Mouse (Mus musculus): Measurements from ENCODE around the gene Slc25a26. TPM values are rescaled to one million over a fixed set of nuclear protein-coding genes. Genes with fewer than 3 reads are reported as not detected.
A peak's percentile ranks its signal among the peaks of the same experiment; 100 is the strongest.

Gene Slc25a26
- polyA plus RNA-seq, 1 experiment from 2014 or later, result 7.1 TPM

DNA sequence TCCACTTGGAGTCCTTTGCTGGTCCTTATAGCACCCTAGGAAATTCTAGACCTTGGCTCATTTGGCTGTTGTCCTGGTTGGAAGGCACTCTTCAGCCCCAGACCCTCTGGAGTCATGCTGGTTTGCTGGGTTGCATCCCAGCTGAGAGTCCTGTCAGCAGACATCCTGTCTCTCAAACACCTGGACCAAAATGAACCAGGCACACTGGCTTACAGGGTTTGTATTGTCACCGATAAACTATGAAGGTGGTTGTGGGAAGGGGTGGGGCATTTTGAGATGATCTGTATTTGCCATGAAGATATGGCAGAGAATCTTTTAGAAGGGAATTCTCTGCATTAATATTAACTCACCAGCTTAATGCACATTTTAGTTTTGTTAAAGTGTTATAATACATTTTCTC, 60.8 kb downstream of the Slc25a26 start:
- Histone ChIP-seq H3K27me3 (no peaks in the 10 kb centered on the region), H3K27ac (no peak overlapping the region), H3K4me1 (replicated peaks) (no peaks in the 10 kb centered on the region), H3K4me3 (replicated peaks) (no peak overlapping the region), H3K4me2 (replicated peaks) (no peak overlapping the region), H3K36me3 (no peaks in the 10 kb centered on the region), H3K9ac (replicated peaks) (no peak overlapping the region), H3K9me3 (no peaks in the 10 kb centered on the region)
- 96% methylated on average over 1 of the region's 1 CpGs for WGBS
- no peak for ATAC-seq

DNA sequence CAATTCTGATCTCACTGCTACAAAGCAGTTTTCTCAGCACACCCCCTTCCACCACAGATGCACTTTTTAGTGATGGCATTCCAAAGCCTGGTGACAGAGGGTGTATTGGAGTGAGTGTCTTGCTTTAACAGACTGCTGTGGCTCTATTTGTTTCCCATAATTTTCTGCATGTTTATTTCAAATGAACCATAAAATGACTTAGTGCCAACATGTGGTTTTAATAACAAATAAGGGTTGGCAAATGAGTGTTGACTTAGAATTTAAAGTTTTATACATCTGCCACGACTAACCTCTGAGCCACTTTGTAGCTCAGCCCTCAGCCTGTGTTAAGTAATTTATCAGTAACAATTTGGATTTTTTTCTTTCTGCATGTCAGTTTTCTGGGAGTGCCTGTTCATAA, 61.2 kb downstream of the Slc25a26 start:
- ATAC-seq, result no peak
- WGBS, result 87% methylated on average over 1 of the region's 1 CpGs

DNA sequence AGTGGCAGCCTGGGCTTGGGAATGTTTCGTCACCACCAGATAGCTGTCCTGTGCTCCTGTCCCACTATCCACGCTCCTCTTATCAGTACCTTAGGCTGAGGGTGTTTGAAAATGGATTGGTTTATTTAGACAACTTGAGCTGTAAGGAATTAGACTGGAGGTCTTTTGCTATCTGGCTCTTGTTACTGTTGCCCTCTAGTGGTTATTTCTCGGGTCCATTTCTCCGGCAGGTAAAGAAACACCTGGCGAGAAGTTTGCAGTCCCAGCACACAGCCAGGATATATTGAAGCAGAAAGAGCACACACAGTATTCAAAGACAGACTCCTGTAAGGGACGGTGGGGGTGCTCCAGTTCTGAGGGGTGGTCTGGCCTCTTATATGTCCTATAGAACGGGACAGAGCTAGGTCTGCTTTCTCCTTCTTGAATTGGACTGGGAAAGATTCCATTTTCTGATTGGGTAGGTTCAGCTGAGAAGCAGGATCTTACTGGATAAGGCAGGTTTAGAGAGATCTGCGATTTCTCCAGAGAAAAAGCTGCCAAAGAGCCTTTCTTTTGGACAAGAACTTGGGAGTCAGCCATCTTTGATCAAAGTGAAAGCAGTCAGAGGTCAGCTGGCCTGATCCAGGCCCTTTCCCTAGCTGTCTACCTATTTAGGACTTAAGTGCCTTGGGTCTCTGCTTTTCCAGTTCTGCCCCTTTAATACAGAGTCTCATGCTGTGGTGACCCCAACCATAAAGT, 63.2 kb downstream of the Slc25a26 start:
- Histone ChIP-seq H3K9ac (replicated peaks) (no peak overlapping the region), H3K27me3 (no peaks in the 10 kb centered on the region), H3K36me3 (no peaks in the 10 kb centered on the region), H3K27ac (no peak overlapping the region), H3K4me3 (replicated peaks) (no peak overlapping the region), H3K9me3 (no peaks in the 10 kb centered on the region), H3K4me2 (replicated peaks) (no peak overlapping the region), H3K4me1 (replicated peaks) (no peaks in the 10 kb centered on the region)
- no peak for ATAC-seq
- WGBS, result 60% methylated on average over 8 of the region's 8 CpGs

More for the DNA sequence above, 61.2 kb downstream of the Slc25a26 start:
- no peaks in the 10 kb centered on the region for H3K4me1 ChIP-seq (replicated peaks)
- H3K36me3 ChIP-seq, result no peaks in the 10 kb centered on the region
- no peak overlapping the region for H3K27ac ChIP-seq
- H3K9ac ChIP-seq (replicated peaks), result no peak overlapping the region
- no peak overlapping the region for H3K4me3 ChIP-seq (replicated peaks)
- H3K27me3 ChIP-seq, result no peaks in the 10 kb centered on the region
- H3K9me3 ChIP-seq, result no peaks in the 10 kb centered on the region
- H3K4me2 ChIP-seq (replicated peaks), result no peak overlapping the region

DNA sequence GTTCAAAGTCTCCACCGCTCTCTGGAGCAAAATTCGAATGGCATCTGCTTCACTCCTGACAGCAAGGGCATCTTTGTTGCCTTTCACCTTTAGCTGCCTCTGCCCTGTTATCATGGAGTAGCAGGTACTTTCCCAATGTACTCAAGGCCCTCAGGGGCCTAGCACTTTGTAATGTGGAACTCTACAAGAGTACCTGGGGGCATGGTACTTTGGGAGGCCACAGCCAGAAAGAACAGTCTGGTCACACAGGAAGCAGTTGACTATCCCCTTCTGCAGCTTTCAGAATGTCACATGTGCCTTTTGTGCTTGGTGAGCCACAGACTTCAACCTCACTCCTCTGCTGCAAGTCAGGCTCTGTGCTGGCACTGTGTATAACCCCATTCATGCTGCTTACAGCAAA, 65.6 kb downstream of the Slc25a26 start:
- 97% methylated on average over 2 of the region's 2 CpGs for WGBS
- H3K4me3 ChIP-seq (replicated peaks), result no peak overlapping the region
- H3K9ac ChIP-seq (replicated peaks), result no peak overlapping the region
- H3K4me1 ChIP-seq (replicated peaks), result no peaks in the 10 kb centered on the region
- no peaks in the 10 kb centered on the region for H3K36me3 ChIP-seq
- no peak for ATAC-seq
- H3K27ac ChIP-seq, result no peak overlapping the region
- H3K9me3 ChIP-seq, result no peaks in the 10 kb centered on the region
- H3K4me2 ChIP-seq (replicated peaks), result no peak overlapping the region
- no peaks in the 10 kb centered on the region for H3K27me3 ChIP-seq

DNA sequence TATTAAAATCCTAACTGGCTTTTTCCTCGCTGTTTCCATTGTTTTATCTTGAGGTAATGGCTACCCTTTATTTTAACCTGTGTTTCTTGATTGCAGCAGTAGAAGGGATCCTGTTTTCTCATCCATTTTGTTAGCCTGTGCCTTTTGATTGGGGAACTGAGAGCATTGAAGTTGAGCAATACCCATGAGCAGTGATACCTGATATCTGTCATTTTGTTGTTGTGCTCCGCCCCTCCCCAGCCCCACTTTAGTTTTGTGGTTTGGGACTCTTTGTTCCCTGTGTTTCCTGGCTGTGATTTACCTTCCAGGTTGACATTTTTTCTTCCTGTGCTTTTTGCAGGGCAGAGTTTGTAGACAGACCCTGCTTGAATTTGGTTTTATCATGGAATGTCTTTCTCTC, 67.9 kb downstream of the Slc25a26 start:
- Histone ChIP-seq H3K4me3 (replicated peaks) (no peak overlapping the region), H3K4me2 (replicated peaks) (no peak overlapping the region), H3K27ac (no peak overlapping the region), H3K9me3 (no peaks in the 10 kb centered on the region), H3K4me1 (replicated peaks) (no peaks in the 10 kb centered on the region), H3K36me3 (no peaks in the 10 kb centered on the region), H3K27me3 (no peaks in the 10 kb centered on the region), H3K9ac (replicated peaks) (no peak overlapping the region)
- no peak for ATAC-seq
- WGBS, result 91% methylated on average over 2 of the region's 2 CpGs

DNA sequence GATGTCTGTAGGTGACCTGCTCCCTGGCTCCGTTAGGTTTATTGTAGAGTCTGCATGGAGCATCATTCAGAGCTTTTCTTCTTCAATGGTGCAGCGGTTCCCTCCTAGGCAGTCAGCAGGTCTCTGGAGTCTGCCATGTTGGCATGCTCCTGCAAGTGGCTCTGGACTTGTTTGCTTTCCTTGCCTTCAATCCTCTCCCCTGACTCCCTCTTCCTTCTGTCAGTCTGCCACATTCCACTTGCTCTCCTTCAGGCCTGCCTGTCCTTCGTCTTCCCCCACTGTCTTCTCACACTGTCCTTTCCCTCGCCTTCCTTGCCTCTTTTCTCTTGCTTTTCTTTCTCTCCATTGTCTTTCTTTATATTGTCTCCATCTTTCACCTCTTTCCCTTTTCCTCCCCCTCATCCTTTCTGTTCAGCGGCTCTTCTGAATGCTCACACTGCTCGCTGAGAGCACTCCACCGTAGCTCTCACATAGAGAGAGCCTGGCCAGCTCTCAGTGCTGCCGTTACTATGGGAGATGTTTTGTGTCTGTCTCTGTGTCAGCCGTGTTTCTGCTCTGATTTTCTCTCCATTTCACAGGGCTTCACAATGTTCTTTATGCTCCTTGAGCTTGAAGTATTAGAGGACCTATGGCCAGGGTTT, 75.5 kb downstream of the Slc25a26 start:
- Histone ChIP-seq H3K4me1 (replicated peaks) (peaks cover 28% of the 10 kb centered on the region), H3K9me3 (no peaks in the 10 kb centered on the region), H3K4me3 (replicated peaks) (no peak overlapping the region), H3K9ac (replicated peaks) (peak overlapping the region; percentile 36), H3K36me3 (no peaks in the 10 kb centered on the region), H3K27ac (peak overlapping the region; percentile 46), H3K27me3 (no peaks in the 10 kb centered on the region), H3K4me2 (replicated peaks) (no peak overlapping the region)
- WGBS, result 28% methylated on average over 9 of the region's 9 CpGs
- ATAC-seq, result peak; percentile 67; the same call in 1 of the 2 replicates

DNA sequence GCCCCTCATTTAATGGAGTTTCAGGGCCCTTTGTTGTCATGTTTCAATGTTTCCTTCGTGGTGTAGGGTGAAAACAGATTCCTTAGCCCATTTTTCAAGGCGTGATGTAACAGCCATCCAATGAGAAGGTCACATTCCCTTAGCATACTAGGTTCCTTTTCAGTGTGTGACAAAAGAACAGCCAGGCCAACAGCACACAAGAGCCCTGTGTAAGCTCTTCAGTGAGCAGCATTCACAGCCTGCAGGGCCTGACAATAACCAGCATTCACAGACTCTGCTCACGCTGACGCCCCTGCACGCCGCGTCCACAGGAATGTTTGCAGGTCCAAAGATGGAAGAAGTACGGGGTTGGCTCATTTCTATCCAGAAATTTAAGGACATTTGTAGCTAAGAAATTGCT, 77.9 kb downstream of the Slc25a26 start:
- H3K4me1 ChIP-seq (replicated peaks), result peaks cover 28% of the 10 kb centered on the region
- no peaks in the 10 kb centered on the region for H3K36me3 ChIP-seq
- 7% methylated on average over 8 of the region's 8 CpGs for WGBS
- no peaks in the 10 kb centered on the region for H3K27me3 ChIP-seq
- peak; percentile 82 for ATAC-seq
- no peaks in the 10 kb centered on the region for H3K9me3 ChIP-seq
- 0 out of 2 replicates have a peak overlapping the region, but pooled peaks have one; percentile 30 for H3K27ac ChIP-seq
- H3K4me2 ChIP-seq (replicated peaks), result no peak overlapping the region
- no peak overlapping the region for H3K9ac ChIP-seq (replicated peaks)
- H3K4me3 ChIP-seq (replicated peaks), result no peak overlapping the region

DNA sequence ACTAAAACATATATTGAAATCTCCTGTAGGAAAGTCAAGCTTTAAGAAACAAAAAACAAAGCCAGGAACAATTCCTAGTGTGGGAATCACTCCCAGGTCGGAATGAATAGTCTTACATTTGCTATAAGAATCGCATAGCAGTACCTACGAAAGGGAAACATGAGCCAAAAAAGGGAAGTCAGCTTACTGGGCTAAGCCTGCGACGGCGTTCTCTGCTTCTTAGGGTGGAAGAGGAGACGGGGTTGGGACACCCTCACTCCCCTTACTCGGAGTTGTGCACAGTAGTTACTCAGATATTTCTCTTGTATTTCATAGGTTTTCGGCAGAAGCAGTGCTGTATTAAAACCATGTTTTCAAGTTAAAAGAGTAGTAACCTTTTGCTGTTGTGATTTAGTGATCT, 81.9 kb downstream of the Slc25a26 start:
- H3K4me1 ChIP-seq (replicated peaks), result peaks cover 7% of the 10 kb centered on the region
- no peaks in the 10 kb centered on the region for H3K9me3 ChIP-seq
- ATAC-seq, result no peak
- no peaks in the 10 kb centered on the region for H3K36me3 ChIP-seq
- H3K9ac ChIP-seq (replicated peaks), result no peak overlapping the region
- H3K27me3 ChIP-seq, result no peaks in the 10 kb centered on the region
- no peak overlapping the region for H3K27ac ChIP-seq
- H3K4me3 ChIP-seq (replicated peaks), result no peak overlapping the region
- H3K4me2 ChIP-seq (replicated peaks), result no peak overlapping the region
- 91% methylated on average over 9 of the region's 9 CpGs for WGBS

DNA sequence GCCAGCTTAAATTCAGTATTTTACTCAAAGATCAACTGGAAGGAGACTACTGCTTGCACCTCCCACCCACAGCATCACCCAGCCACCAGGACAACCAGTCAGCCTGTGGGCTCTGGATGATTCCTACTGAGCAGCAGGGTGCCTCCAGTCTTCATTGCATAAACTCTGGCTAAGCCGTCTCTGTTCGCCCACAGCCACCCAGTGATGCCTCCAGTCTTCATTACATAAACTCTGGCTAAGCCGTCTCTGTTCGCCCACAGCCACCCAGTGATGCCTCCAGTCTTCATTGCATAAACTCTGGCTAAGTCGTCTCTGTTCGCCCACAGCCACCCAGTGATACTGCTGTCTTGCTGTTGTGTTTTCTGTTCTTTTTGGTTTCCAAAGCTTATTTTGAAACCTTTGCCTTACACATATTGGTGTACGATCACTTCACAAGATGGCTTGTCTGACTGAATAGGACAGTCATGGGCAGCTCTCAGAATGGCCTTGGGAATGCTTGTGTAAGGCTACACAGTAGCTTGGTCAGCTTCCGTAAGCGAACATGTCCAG, 84.1 kb downstream of the Slc25a26 start:
- Histone ChIP-seq H3K4me1 (replicated peaks) (no peaks in the 10 kb centered on the region), H3K9me3 (no peaks in the 10 kb centered on the region), H3K4me3 (replicated peaks) (no peak overlapping the region), H3K9ac (replicated peaks) (no peak overlapping the region), H3K27me3 (no peaks in the 10 kb centered on the region), H3K36me3 (no peaks in the 10 kb centered on the region), H3K27ac (no peak overlapping the region), H3K4me2 (replicated peaks) (no peak overlapping the region)
- no peak for ATAC-seq
- WGBS, result 96% methylated on average over 9 of the region's 9 CpGs

DNA sequence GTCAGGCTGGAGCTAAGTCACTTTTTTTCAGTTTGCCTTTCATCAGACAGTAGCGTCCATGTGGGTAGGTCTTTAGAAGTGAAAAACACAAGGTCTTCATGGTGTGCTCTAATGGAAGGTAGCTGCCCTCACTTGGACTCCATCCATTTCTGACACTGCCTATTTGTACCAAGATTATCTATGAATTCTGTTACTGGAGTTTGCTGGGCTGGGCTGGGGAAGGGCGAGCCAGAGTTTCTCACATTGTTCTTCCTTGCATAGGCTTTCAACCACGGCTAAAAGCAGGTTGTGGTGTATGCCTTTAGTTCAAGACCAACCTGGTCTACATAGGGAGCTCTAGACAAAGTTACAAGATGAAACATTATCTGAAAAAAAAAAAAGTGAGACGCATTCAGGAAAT, 84.8 kb downstream of the Slc25a26 start:
- 90% methylated on average over 4 of the region's 4 CpGs for WGBS
- Histone ChIP-seq H3K4me3 (replicated peaks) (no peak overlapping the region), H3K4me1 (replicated peaks) (no peaks in the 10 kb centered on the region), H3K9ac (replicated peaks) (no peak overlapping the region), H3K36me3 (no peaks in the 10 kb centered on the region), H3K27ac (no peak overlapping the region), H3K27me3 (no peaks in the 10 kb centered on the region), H3K9me3 (no peaks in the 10 kb centered on the region), H3K4me2 (replicated peaks) (no peak overlapping the region)
- ATAC-seq, result no peak

DNA sequence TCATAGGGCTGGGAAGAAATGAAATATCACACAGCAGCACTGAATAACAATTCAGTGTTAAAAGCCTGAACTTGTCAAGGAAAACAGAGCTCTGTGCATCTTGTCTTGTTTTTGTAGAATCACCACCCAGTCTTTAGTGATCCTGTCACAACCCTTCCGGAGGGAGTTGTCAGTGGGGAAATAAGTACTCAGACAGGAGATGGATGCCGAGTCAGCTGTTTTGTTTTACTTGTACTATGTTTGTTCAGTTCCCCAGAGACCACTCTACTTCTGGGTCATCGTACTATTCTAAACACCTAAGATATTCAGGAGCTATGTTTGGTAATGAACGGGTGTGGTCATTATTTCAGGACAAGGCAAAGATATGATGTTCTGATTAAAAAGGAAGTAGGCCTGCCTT, 88.2 kb downstream of the Slc25a26 start:
- Histone ChIP-seq H3K4me2 (replicated peaks) (no peak overlapping the region), H3K4me3 (replicated peaks) (no peak overlapping the region), H3K36me3 (no peaks in the 10 kb centered on the region), H3K27ac (no peak overlapping the region), H3K4me1 (replicated peaks) (peaks cover 10% of the 10 kb centered on the region), H3K9me3 (no peaks in the 10 kb centered on the region), H3K9ac (replicated peaks) (no peak overlapping the region), H3K27me3 (no peaks in the 10 kb centered on the region)
- 93% methylated on average over 4 of the region's 4 CpGs for WGBS
- no peak for ATAC-seq

DNA sequence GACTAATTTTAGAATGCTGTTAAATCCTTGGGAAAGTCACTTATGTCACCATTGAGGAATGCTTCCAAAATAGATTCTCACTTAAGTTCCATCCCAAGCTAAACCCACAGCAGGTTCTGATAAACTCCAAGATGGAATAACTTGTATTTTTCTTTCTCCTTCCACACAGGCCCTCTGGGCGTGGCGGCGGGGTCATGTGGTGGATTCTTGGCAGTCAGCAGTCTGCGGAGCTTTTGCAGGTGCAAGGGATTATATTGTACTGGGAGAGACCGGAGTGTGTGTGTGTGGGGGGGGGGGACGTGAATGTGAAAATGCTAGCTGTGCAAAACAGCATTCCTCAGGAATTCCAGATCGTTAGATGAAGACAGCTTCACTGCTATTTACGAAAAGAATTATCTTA, 92.1 kb downstream of the Slc25a26 start:
- Histone ChIP-seq H3K36me3 (no peaks in the 10 kb centered on the region), H3K4me2 (replicated peaks) (no peak overlapping the region), H3K4me1 (replicated peaks) (peaks cover 10% of the 10 kb centered on the region), H3K27me3 (no peaks in the 10 kb centered on the region), H3K9me3 (no peaks in the 10 kb centered on the region), H3K27ac (no peak overlapping the region), H3K4me3 (replicated peaks) (no peak overlapping the region), H3K9ac (replicated peaks) (no peak overlapping the region)
- WGBS, result 55% methylated on average over 8 of the region's 8 CpGs
- ATAC-seq, result no peak
